Mouse (Mus musculus): ENCODE results near the gene Eme2.

DNA sequence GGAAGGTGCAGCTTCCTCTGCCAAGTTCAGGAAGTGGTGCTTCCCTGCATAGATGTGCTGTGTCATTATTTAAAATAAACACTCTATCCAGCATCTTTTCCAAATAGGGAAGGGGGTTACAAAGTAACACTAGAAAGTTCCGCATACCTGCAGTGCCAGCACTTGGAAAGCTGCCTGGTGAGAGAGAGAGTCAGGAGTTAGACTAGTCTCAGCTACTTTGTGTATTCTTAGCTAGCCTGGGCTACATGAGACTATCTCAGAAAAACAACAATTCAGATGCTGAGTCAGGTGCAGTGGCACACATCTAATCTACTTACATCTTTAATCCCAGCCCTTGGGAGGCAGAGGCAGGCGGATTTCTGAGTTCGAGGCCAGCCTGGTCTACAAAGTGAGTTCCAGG, 33.1 kb downstream of the Eme2 start:
- no peak for TF ChIP-seq CTCF (IDR thresholded peaks at IDR 0.05; ENCODE audit: control insufficient read depth, insufficient read depth, low read length)
- no peak for TF ChIP-seq POLR2A (IDR thresholded peaks at IDR 0.05; ENCODE audit: borderline replicate concordance, control insufficient read depth, low read depth, low read length)
